Mouse (Mus musculus) MEL (cell line): ENCODE measurements around the gene Acadm. TPM values are rescaled to one million over a fixed set of nuclear protein-coding genes. Genes with fewer than 3 reads are reported as not detected.

Source experiments
- DNase-seq: peaks from one replicate; pipeline ENCODE4 v3.0.0; 2011; ENCODE audit warnings: low read depth, low spot score
- H3K27ac ChIP-seq: 2 replicates; pipeline ENCODE4 v1.5.1; 2012; ENCODE audit warnings: low read depth, mild to moderate bottlenecking, control low read depth, low read length, moderate library complexity; ENCODE audit not compliant: control insufficient read depth
- H3K27me3 ChIP-seq, 2 experiments: fragments of 150-350 bp in 1 of 2; sonication (generic) in 1 of 2; 2 replicates each; pipeline ENCODE4 v1.6.1; 2012; ENCODE audit warnings: low read length in 2 of 2, mild to moderate bottlenecking in 2 of 2, improper control_type of control experiment in 1 of 2, moderate library complexity in 1 of 2; ENCODE audit not compliant: insufficient read depth in 2 of 2, control insufficient read depth in 1 of 2
- H3K36me3 ChIP-seq, 2 experiments: 2 replicates each; pipeline ENCODE4 v1.6.1; 2012 to 2014; ENCODE audit warnings: low read length in 2 of 2, improper control_type of control experiment in 1 of 2, inconsistent platforms in 1 of 2, mild to moderate bottlenecking in 1 of 2; ENCODE audit not compliant: insufficient read depth in 2 of 2, control insufficient read depth in 1 of 2
- H3K4me1 ChIP-seq, 2 experiments: fragments of 150-350 bp in 1 of 2; sonication (generic) in 1 of 2; 2 replicates each; pipeline ENCODE4 v1.6.1; 2012; ENCODE audit warnings: low read length in 2 of 2, improper control_type of control experiment in 1 of 2, mild to moderate bottlenecking in 1 of 2; ENCODE audit not compliant: insufficient read depth in 2 of 2, control insufficient read depth in 1 of 2
- H3K4me3 ChIP-seq, 2 experiments: fragments of 150-350 bp in 1 of 2; sonication (generic) in 1 of 2; 2 replicates each; pipeline ENCODE4 v1.5.1; 2012; ENCODE audit warnings: low read depth in 2 of 2, low read length in 2 of 2, mild to moderate bottlenecking in 2 of 2, moderate library complexity in 2 of 2, control low read depth in 1 of 2, improper control_type of control experiment in 1 of 2; ENCODE audit not compliant: control insufficient read depth in 1 of 2, insufficient read depth in 1 of 2
- H3K79me2 ChIP-seq: 2 replicates; pipeline ENCODE4 v1.6.1; 2012; ENCODE audit warnings: mild to moderate bottlenecking, low read length, moderate library complexity; ENCODE audit not compliant: control insufficient read depth, poor library complexity, insufficient read depth
- H3K9ac ChIP-seq: 2 replicates; pipeline ENCODE4 v1.6.1; 2012; ENCODE audit warnings: low read depth, mild to moderate bottlenecking, control low read depth, low read length, moderate library complexity; ENCODE audit not compliant: control insufficient read depth, poor library complexity, severe bottlenecking
- H3K9me3 ChIP-seq: fragments of 150-350 bp; sonication (generic); replicated peaks from 2 replicates; pipeline ENCODE4 v1.6.1; 2012; ENCODE audit warnings: mild to moderate bottlenecking, low read length, improper control_type of control experiment, moderate library complexity; ENCODE audit not compliant: insufficient read depth
- BHLHE40 ChIP-seq: IDR thresholded peaks from 2 replicates; pipeline ENCODE4 v1.6.1; 2012; ENCODE audit warnings: low read depth, mild to moderate bottlenecking, inconsistent platforms, low read length, improper control_type of control experiment, borderline replicate concordance
- CHD1 ChIP-seq: IDR thresholded peaks from 2 replicates; pipeline ENCODE4 v1.6.1; 2012; ENCODE audit warnings: low read depth, mild to moderate bottlenecking, inconsistent platforms, low read length, improper control_type of control experiment
- CHD2 ChIP-seq: IDR thresholded peaks from 2 replicates; pipeline ENCODE4 v1.6.1; 2011; ENCODE audit warnings: low read length, improper control_type of control experiment
- CTCF ChIP-seq, 3 experiments: IDR thresholded peaks in 2 of 3; conservative IDR thresholded peaks in 1 of 3; 2 replicates each; pipeline ENCODE4 v1.5.1; 2011 to 2012; ENCODE audit warnings: low read length in 3 of 3, low read depth in 2 of 3, mild to moderate bottlenecking in 2 of 3, improper control_type of control experiment in 1 of 3, inconsistent platforms in 1 of 3, mixed read lengths in 1 of 3, moderate library complexity in 1 of 3; ENCODE audit not compliant: control insufficient read depth in 1 of 3, insufficient read depth in 1 of 3, poor library complexity in 1 of 3, severe bottlenecking in 1 of 3
- ELF1 ChIP-seq: IDR thresholded peaks from 2 replicates; pipeline ENCODE4 v1.6.1; 2014; ENCODE audit warnings: low read depth, mild to moderate bottlenecking, inconsistent platforms, low read length, improper control_type of control experiment, moderate library complexity
- EP300 ChIP-seq, 2 experiments: IDR thresholded peaks; 2 replicates each; pipeline ENCODE4 v1.6.1; 2011; ENCODE audit warnings: improper control_type of control experiment in 2 of 2, low read length in 2 of 2, low read depth in 1 of 2, mild to moderate bottlenecking in 1 of 2
- KAT2A ChIP-seq: conservative IDR thresholded peaks from 2 replicates; pipeline ENCODE4 v1.6.1; 2012; ENCODE audit warnings: low read depth, low read length, improper control_type of control experiment, inconsistent platforms
- MAFK ChIP-seq: IDR thresholded peaks from 2 replicates; pipeline ENCODE4 v1.6.1; 2011; ENCODE audit warnings: low read depth, mild to moderate bottlenecking, low read length, improper control_type of control experiment, borderline replicate concordance
- MEF2A ChIP-seq: IDR thresholded peaks from 2 replicates; pipeline ENCODE4 v1.6.1; 2014; ENCODE audit warnings: low read depth, mild to moderate bottlenecking, inconsistent platforms, low read length, improper control_type of control experiment; ENCODE audit not compliant: poor library complexity, insufficient replicate concordance, severe bottlenecking; ENCODE audit errors: extremely low read depth
- MYB ChIP-seq: IDR thresholded peaks from 2 replicates; pipeline ENCODE4 v1.6.1; 2011; ENCODE audit warnings: mild to moderate bottlenecking, low read depth, low read length, improper control_type of control experiment
- NELFE ChIP-seq: IDR thresholded peaks from 2 replicates; pipeline ENCODE4 v1.6.1; 2011; ENCODE audit warnings: low read depth, low read length, improper control_type of control experiment
- POLR2A ChIP-seq, 2 experiments: IDR thresholded peaks; 2 replicates each; pipeline ENCODE4 v1.6.1; 2011 to 2012; ENCODE audit warnings: low read length in 2 of 2, mild to moderate bottlenecking in 2 of 2, control low read depth in 1 of 2, improper control_type of control experiment in 1 of 2, low read depth in 1 of 2, moderate library complexity in 1 of 2; ENCODE audit not compliant: control insufficient read depth in 1 of 2, insufficient read depth in 1 of 2, poor library complexity in 1 of 2
- POLR2AphosphoS5 ChIP-seq: IDR thresholded peaks from 2 replicates; pipeline ENCODE4 v1.6.1; 2012; ENCODE audit warnings: low read depth, borderline replicate concordance, mild to moderate bottlenecking, inconsistent platforms, low read length, moderate library complexity, mixed read lengths
- RAD21 ChIP-seq: IDR thresholded peaks from 2 replicates; pipeline ENCODE4 v1.6.1; 2011; ENCODE audit warnings: mild to moderate bottlenecking, low read depth, low read length, improper control_type of control experiment
- SMC3 ChIP-seq: IDR thresholded peaks from 2 replicates; pipeline ENCODE4 v1.6.1; 2011; ENCODE audit warnings: low read depth, low read length, improper control_type of control experiment
- TBP ChIP-seq: IDR thresholded peaks from 2 replicates; pipeline ENCODE4 v1.8.0; 2011; ENCODE audit warnings: low read depth, low read length, improper control_type of control experiment
- TCF12 ChIP-seq: IDR thresholded peaks from 2 replicates; pipeline ENCODE4 v1.6.1; 2014; ENCODE audit warnings: low read depth, mild to moderate bottlenecking, inconsistent platforms, low read length, improper control_type of control experiment, moderate library complexity
- UBTF ChIP-seq: IDR thresholded peaks from 2 replicates; pipeline ENCODE4 v1.6.1; 2012; ENCODE audit warnings: low read depth, mild to moderate bottlenecking, inconsistent platforms, low read length, improper control_type of control experiment, moderate library complexity, borderline replicate concordance; ENCODE audit not compliant: insufficient read depth
- USF1 ChIP-seq: IDR thresholded peaks from 2 replicates; pipeline ENCODE4 v1.6.1; 2014; ENCODE audit warnings: low read depth, mild to moderate bottlenecking, inconsistent platforms, low read length, improper control_type of control experiment, moderate library complexity
- USF2 ChIP-seq, 2 experiments: IDR thresholded peaks; 2 replicates each; pipeline ENCODE4 v1.6.1; 2011 to 2012; ENCODE audit warnings: improper control_type of control experiment in 2 of 2, low read length in 2 of 2, borderline replicate concordance in 1 of 2, inconsistent platforms in 1 of 2, low read depth in 1 of 2, mild to moderate bottlenecking in 1 of 2; ENCODE audit not compliant: insufficient read depth in 1 of 2
- ZC3H11A ChIP-seq: IDR thresholded peaks from 2 replicates; pipeline ENCODE4 v1.6.1; 2012; ENCODE audit warnings: low read depth, mild to moderate bottlenecking, inconsistent platforms, low read length, improper control_type of control experiment
- ZMIZ1 ChIP-seq: IDR thresholded peaks from 2 replicates; pipeline ENCODE4 v1.6.1; 2012; ENCODE audit warnings: low read depth, mild to moderate bottlenecking, inconsistent platforms, low read length, improper control_type of control experiment, moderate library complexity
- ZNF384 ChIP-seq: IDR thresholded peaks from 2 replicates; pipeline ENCODE4 v1.6.1; 2012; ENCODE audit warnings: low read depth, mild to moderate bottlenecking, inconsistent platforms, low read length, improper control_type of control experiment
- polyA plus RNA-seq, 2 experiments: library from polyadenylated mRNA; stranded (reverse) in 1 of 2; unstranded in 1 of 2; fragments of >175 nt in 1 of 2; fragments of >200 nt in 1 of 2; gene quantifications; 2 replicates each; pipeline versions ENCODE4 v1.2.1 to v1.2.4; 2012; ENCODE audit warnings: low replicate concordance in 2 of 2, low read depth in 1 of 2; ENCODE audit not compliant: insufficient read length in 2 of 2, insufficient read depth in 1 of 2, missing spikeins in 1 of 2
- total RNA-seq: library from RNA; depleted of rRNA; stranded (reverse); fragments of 300-350 nt; gene quantifications from 2 replicates; pipeline ENCODE4 v1.2.3, GENCODE M21; 2012

Acadm gene
- total and polyA plus RNA-seq, 3 experiments: 36.7 to 44.3 TPM; not detected in 1

GRCm38 (mm10) chr3:153944335-153944990 lies at the start of gene Acadm (continued):
- TF ChIP-seq USF2 (IDR thresholded peaks at IDR 0.05; ENCODE audit: borderline replicate concordance in 1 of 2, insufficient read depth in 1 of 2, low read depth in 1 of 2, low read length in 2 of 2) (no peak), KAT2A (no peak), ZMIZ1 (peak; percentile 95), CHD2 (no peak)

- Histone ChIP-seq H3K36me3 (no peaks in the 10 kb centered on the region), H3K27ac (no peak overlapping the region), H3K4me1 (no peaks in the 10 kb centered on the region), H3K9ac (no peak overlapping the region), H3K27me3 (peaks cover 0 to under 1% of the 10 kb centered on the region in 2 experiments; a peak in 2 of 4 replicates), H3K9me3 (no peaks in the 10 kb centered on the region), H3K4me3 (no peak overlapping the region)
- peak; percentile 65 for DNase-seq
- TF ChIP-seq MYB: no peak
- TF ChIP-seq UBTF: no peak
- TF ChIP-seq RAD21: peak; percentile 76
- no peak for TF ChIP-seq MEF2A
- no peak for TF ChIP-seq NELFE
- no peak for TF ChIP-seq TBP
- no peak for TF ChIP-seq TCF12
- no peak for TF ChIP-seq POLR2A (IDR thresholded peaks at IDR 0.05; ENCODE audit: control insufficient read depth in 1 of 2, insufficient read depth in 1 of 2, low read depth in 1 of 2, low read length in 2 of 2, poor library complexity in 1 of 2)
- no peak for TF ChIP-seq EP300 (IDR thresholded peaks at IDR 0.05; ENCODE audit: low read depth in 1 of 2, low read length in 2 of 2)
- no peak for TF ChIP-seq MAFK
- no peak for TF ChIP-seq CHD2
- no peak for TF ChIP-seq ELF1
- no peak for TF ChIP-seq CHD1
- TF ChIP-seq USF2 (IDR thresholded peaks at IDR 0.05; ENCODE audit: borderline replicate concordance in 1 of 2, insufficient read depth in 1 of 2, low read depth in 1 of 2, low read length in 2 of 2): no peak
- no peak for TF ChIP-seq ZNF384
- peak; percentile 63 to 81 (median 79) for TF ChIP-seq CTCF (IDR thresholded peaks at IDR 0.05 in 2 of 3, conservative IDR thresholded peaks at IDR 0.05 in 1 of 3; ENCODE audit: control insufficient read depth in 1 of 3, insufficient read depth in 1 of 3, low read depth in 2 of 3, low read length in 3 of 3, poor library complexity in 1 of 3, severe bottlenecking in 1 of 3)
- no peak for TF ChIP-seq POLR2AphosphoS5
- TF ChIP-seq ZC3H11A: peak; percentile 71
- TF ChIP-seq USF1: no peak
- TF ChIP-seq SMC3: peak; percentile 87
- no peak for TF ChIP-seq BHLHE40
- TF ChIP-seq ZMIZ1: no peak
- TF ChIP-seq, all 39 proteins: peak for 4
- H3K79me2 ChIP-seq: no peaks in the 10 kb centered on the region
These were observed 40.3 kb upstream of the Acadm start for GRCm38 (mm10) chr3:153984428-153985340.
